In the genomic region with DNA sequence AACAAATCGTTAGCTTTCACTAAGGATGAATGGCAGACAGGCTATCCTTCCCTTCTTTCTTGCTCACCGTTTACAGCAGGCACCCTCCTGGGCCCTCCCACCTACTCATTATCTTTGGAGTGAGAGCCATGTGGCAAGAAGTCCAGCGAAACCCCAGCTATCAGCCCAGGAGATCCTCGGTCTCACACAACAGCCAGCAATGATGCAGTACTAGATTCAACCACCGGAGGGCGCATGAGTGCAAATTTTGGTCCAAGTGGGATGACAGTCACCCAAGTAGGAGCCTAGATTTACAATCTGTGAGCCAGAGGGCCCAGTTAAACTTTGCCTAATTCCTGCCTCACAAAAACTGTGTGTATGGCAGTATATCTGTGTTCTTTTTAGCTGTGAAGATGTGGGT, we compare ENCODE assay signal across 8 mouse cellular contexts. TPM values are rescaled to one million over a fixed set of nuclear protein-coding genes. Genes with fewer than 3 reads are reported as not detected.
DNase-seq lines count a peak whose midpoint lies in the region; ATAC-seq and TF ChIP-seq lines count a peak whose summit lies in the region.

No protein-coding gene starts in this region.

- peak; percentile 96 for TF ChIP-seq CTCF in midbrain, postnatal 0 days (IDR thresholded peaks at IDR 0.05)

- no peaks in the 10 kb centered on the region for H3K9me3 ChIP-seq in embryonic facial prominence, embryonic 14.5 days (ENCODE audit: control insufficient read depth, low read length)
- no peaks in the 10 kb centered on the region for H3K9me3 ChIP-seq in limb, embryonic 13.5 days
- H3K9me3 ChIP-seq in midbrain, postnatal 0 days (ENCODE audit: low read length) = no peaks in the 10 kb centered on the region

- no peaks in the 10 kb centered on the region for H3K36me3 ChIP-seq in embryonic facial prominence, embryonic 14.5 days (ENCODE audit: control insufficient read depth, insufficient read depth, low read length)
- no peaks in the 10 kb centered on the region for H3K36me3 ChIP-seq in limb, embryonic 13.5 days
- no peaks in the 10 kb centered on the region for H3K36me3 ChIP-seq in midbrain, postnatal 0 days (ENCODE audit: insufficient read depth, low read length)

- H3K27ac ChIP-seq in embryonic facial prominence, embryonic 14.5 days (replicated peaks; ENCODE audit: low read depth, low read length) = no peak overlapping the region
- no peak overlapping the region for H3K27ac ChIP-seq in limb, embryonic 13.5 days
- H3K27ac ChIP-seq in midbrain, postnatal 0 days (ENCODE audit: low read depth, low read length) = no peak overlapping the region

- peaks cover 19% of the 10 kb centered on the region for H3K27me3 ChIP-seq in embryonic facial prominence, embryonic 14.5 days (replicated peaks; ENCODE audit: control insufficient read depth, insufficient read depth, low read length)
- H3K27me3 ChIP-seq in limb, embryonic 13.5 days = peaks cover 42% of the 10 kb centered on the region
- H3K27me3 ChIP-seq in midbrain, postnatal 0 days (ENCODE audit: insufficient read depth, low read length) = peaks cover 21% of the 10 kb centered on the region

- no peaks in the 10 kb centered on the region for H3K4me1 ChIP-seq in embryonic facial prominence, embryonic 14.5 days (ENCODE audit: control insufficient read depth, insufficient read depth, low read length)
- peaks cover 12% of the 10 kb centered on the region for H3K4me1 ChIP-seq in limb, embryonic 13.5 days
- H3K4me1 ChIP-seq in midbrain, postnatal 0 days (ENCODE audit: insufficient read depth, low read length) = no peaks in the 10 kb centered on the region

- no peak overlapping the region for H3K4me3 ChIP-seq in embryonic facial prominence, embryonic 14.5 days (ENCODE audit: low read depth, low read length)
- H3K4me3 ChIP-seq in limb, embryonic 13.5 days = no peak overlapping the region
- H3K4me3 ChIP-seq in midbrain, postnatal 0 days (ENCODE audit: low read depth, low read length) = no peak overlapping the region

- peak; percentile 77; the same call in 1 of the 2 replicates for ATAC-seq in embryonic facial prominence, embryonic 14.5 days (ENCODE audit: low read depth)
- peak; percentile 75; the same call in 1 of the 2 replicates for ATAC-seq in limb, embryonic 13.5 days (ENCODE audit: low FRiP score, low read depth)
- no peak for ATAC-seq in midbrain, postnatal 0 days (ENCODE audit: low FRiP score)

- peak overlapping the region; percentile 30 for H3K4me2 ChIP-seq in embryonic facial prominence, embryonic 14.5 days (ENCODE audit: low read depth, low read length)
- peak overlapping the region; percentile 33; the same call in 1 of the 2 replicates for H3K4me2 ChIP-seq in limb, embryonic 13.5 days (replicated peaks)
- 0 out of 2 replicates have a peak overlapping the region, but pooled peaks have one; percentile 24 for H3K4me2 ChIP-seq in midbrain, postnatal 0 days (ENCODE audit: low read depth, low read length, poor library complexity, severe bottlenecking)

- peak; percentile 83 for DNase-seq in A20 (ENCODE audit: low read depth, low spot score)
- DNase-seq in adrenal gland, postnatal 4 days (ENCODE audit: low spot score in 2 of 2) = peak; percentile 73 to 89
- DNase-seq in embryonic facial prominence, embryonic 14.5 days (ENCODE audit: low spot score) = peak; percentile 73
- peak; percentile 63 to 86 for DNase-seq in heart, adult 9 months (ENCODE audit: low spot score in 2 of 2)
- DNase-seq in kidney, adult 9 months = peak; percentile 93
- peak; percentile 88 for DNase-seq in midbrain, postnatal 0 days (ENCODE audit: low spot score)
- DNase-seq in spleen, postnatal 10 days (ENCODE audit: low spot score in 2 of 2) = peak; percentile 91 to 92

- H3K9ac ChIP-seq in embryonic facial prominence, embryonic 14.5 days (ENCODE audit: low read depth, low read length) = 0 out of 2 replicates have a peak overlapping the region, but pooled peaks have one; percentile 38
- no peak overlapping the region for H3K9ac ChIP-seq in limb, embryonic 13.5 days
- no peak overlapping the region for H3K9ac ChIP-seq in midbrain, postnatal 0 days (replicated peaks; ENCODE audit: low read length, poor library complexity, severe bottlenecking)

- WGBS in embryonic facial prominence, embryonic 14.5 days = 4% methylated on average over 6 of the region's 6 CpGs
- WGBS in limb, embryonic 13.5 days = 5% methylated on average over 6 of the region's 6 CpGs
- WGBS in midbrain, postnatal 0 days = 3% methylated on average over 6 of the region's 6 CpGs

RNA-seq across cellular contexts. Expression of gene Mt2, which starts 5.2 kb away (rescaled TPM):
- 100 to 1,000 TPM; 179 to 183 TPM for total RNA-seq in adrenal gland, postnatal 4 days (2021)
- polyA plus RNA-seq in embryonic facial prominence, embryonic 14.5 days (2014; fragmentation: Nextera tagmentation; extraction: Ambion mirVana) = 57.5 and 60.3 TPM in 2 replicates
- 28.0 and 31.7 TPM in 2 replicates for polyA plus RNA-seq in limb, embryonic 13.5 days (2015; fragmentation: Nextera tagmentation; extraction: Ambion mirVana)
- 57.7 and 131 TPM in 2 replicates for total RNA-seq in midbrain, postnatal 0 days (2014; rRNA removed)
- polyA plus RNA-seq in midbrain, postnatal 0 days (2015; fragmentation: Nextera tagmentation; extraction: Ambion mirVana) = 92.3 and 101 TPM in 2 replicates

RNA-seq across cellular contexts. Expression of gene Mt1, which starts 11.6 kb away (rescaled TPM):
- 100 to 1,000 TPM; 241 to 243 TPM for total RNA-seq in adrenal gland, postnatal 4 days (2021)
- 167 and 193 TPM in 2 replicates for polyA plus RNA-seq in embryonic facial prominence, embryonic 14.5 days (2014; fragmentation: Nextera tagmentation; extraction: Ambion mirVana)
- 77.3 and 102 TPM in 2 replicates for polyA plus RNA-seq in limb, embryonic 13.5 days (2015; fragmentation: Nextera tagmentation; extraction: Ambion mirVana)
- 460 and 504 TPM in 2 replicates for total RNA-seq in midbrain, postnatal 0 days (2014; rRNA removed)
- 387 and 420 TPM in 2 replicates for polyA plus RNA-seq in midbrain, postnatal 0 days (2015; fragmentation: Nextera tagmentation; extraction: Ambion mirVana)

RNA-seq across cellular contexts. Expression of gene Mt3, which starts 14.8 kb away (rescaled TPM):
- 1 to 10 TPM; 6.5 to 6.9 TPM for total RNA-seq in adrenal gland, postnatal 4 days (2021)
- polyA plus RNA-seq in embryonic facial prominence, embryonic 14.5 days (2014; fragmentation: Nextera tagmentation; extraction: Ambion mirVana) = 10.8 and 14.1 TPM in 2 replicates
- polyA plus RNA-seq in limb, embryonic 13.5 days (2015; fragmentation: Nextera tagmentation; extraction: Ambion mirVana) = 0.99 and 1.2 TPM in 2 replicates
- 571 and 599 TPM in 2 replicates for total RNA-seq in midbrain, postnatal 0 days (2014; rRNA removed)
- 314 and 354 TPM in 2 replicates for polyA plus RNA-seq in midbrain, postnatal 0 days (2015; fragmentation: Nextera tagmentation; extraction: Ambion mirVana)

RNA-seq across cellular contexts. Expression of gene Mt4, which starts 30.2 kb away (rescaled TPM):
- not detected for total RNA-seq in adrenal gland, postnatal 4 days (2021)
- polyA plus RNA-seq in embryonic facial prominence, embryonic 14.5 days (2014; fragmentation: Nextera tagmentation; extraction: Ambion mirVana) = 1.4 TPM in 1 of 2 replicates, not detected in the other
- not detected in 2 replicates for polyA plus RNA-seq in limb, embryonic 13.5 days (2015; fragmentation: Nextera tagmentation; extraction: Ambion mirVana)
- total RNA-seq in midbrain, postnatal 0 days (2014; rRNA removed) = not detected in 2 replicates
- not detected in 2 replicates for polyA plus RNA-seq in midbrain, postnatal 0 days (2015; fragmentation: Nextera tagmentation; extraction: Ambion mirVana)

RNA-seq across cellular contexts. Expression of gene Nup93, which starts 47.1 kb away (rescaled TPM):
- total RNA-seq in adrenal gland, postnatal 4 days (2021) = 10 to 100 TPM; 33.3 to 33.8 TPM
- polyA plus RNA-seq in embryonic facial prominence, embryonic 14.5 days (2014; fragmentation: Nextera tagmentation; extraction: Ambion mirVana) = 60.9 and 77.0 TPM in 2 replicates
- polyA plus RNA-seq in limb, embryonic 13.5 days (2015; fragmentation: Nextera tagmentation; extraction: Ambion mirVana) = 93.7 and 99.2 TPM in 2 replicates
- 47.9 and 65.3 TPM in 2 replicates for total RNA-seq in midbrain, postnatal 0 days (2014; rRNA removed)
- polyA plus RNA-seq in midbrain, postnatal 0 days (2015; fragmentation: Nextera tagmentation; extraction: Ambion mirVana) = 38.4 and 39.9 TPM in 2 replicates

Comparison
In these comparisons a context has a peak if more than half of its experiments do, and no peak if none do; other contexts are left out.
1. RNA of gene Mt3, which starts 14.8 kb away (polyA plus RNA-seq): 314 to 354 TPM in midbrain, postnatal 0 days; 10.8 to 14.1 TPM in embryonic facial prominence, embryonic 14.5 days and 0.99 to 1.2 TPM in limb, embryonic 13.5 days; every median in the first group is over 10 times any median in the second.
2. Peak in every context shown above with its lines, with median percentiles within 50 percentile points of each other: DNase-seq and H3K4me2 ChIP-seq.